Mouse (Mus musculus): ENCODE measurements at regions not wholly inside any gene's neighbourhood (a gene's known extent, or its start where the extent isn't known, plus 50 kb on each side); places are given as distances from the start of the nearest gene placed in this dataset.

GRCm38 (mm10) chr8:88451658-88452500 is 69.3 kb upstream of the Nkd1 start:
- Histone ChIP-seq H3K36me3 (no peaks in the 10 kb centered on the region), H3K9me3 (no peaks in the 10 kb centered on the region), H3K27ac (peak overlapping the region; percentile 10; the same call in 1 of the 2 replicates), H3K9ac (replicated peaks) (no peak overlapping the region), H3K4me2 (replicated peaks) (peak overlapping the region; percentile 33), H3K4me3 (replicated peaks) (no peak overlapping the region), H3K27me3 (peaks cover 25% of the 10 kb centered on the region), H3K4me1 (replicated peaks) (peaks cover 75% of the 10 kb centered on the region)
- WGBS: 21% methylated on average over 15 of the region's 17 CpGs
- no peak for ATAC-seq

GRCm38 (mm10) chr8:88452501-88452847 is 68.7 kb upstream of the Nkd1 start:
- Histone ChIP-seq H3K4me3 (replicated peaks) (no peak overlapping the region), H3K9ac (replicated peaks) (no peak overlapping the region), H3K27ac (no peak overlapping the region), H3K27me3 (peaks cover 25% of the 10 kb centered on the region), H3K4me1 (replicated peaks) (peaks cover 70% of the 10 kb centered on the region), H3K36me3 (no peaks in the 10 kb centered on the region), H3K9me3 (no peaks in the 10 kb centered on the region), H3K4me2 (replicated peaks) (no peak overlapping the region)
- WGBS: 73% methylated on average over 6 of the region's 6 CpGs
- no peak for ATAC-seq

- Histone ChIP-seq H3K9me3 (no peaks in the 10 kb centered on the region), H3K4me2 (replicated peaks) (peak overlapping the region; percentile 88), H3K27ac (peak overlapping the region; percentile 85), H3K4me3 (replicated peaks) (peak overlapping the region; percentile 55), H3K27me3 (peaks cover 24% of the 10 kb centered on the region), H3K36me3 (no peaks in the 10 kb centered on the region), H3K9ac (replicated peaks) (peak overlapping the region; percentile 74), H3K4me1 (replicated peaks) (peaks cover 53% of the 10 kb centered on the region)
- WGBS: under 1% methylated on average over 74 of the region's 75 CpGs
- ATAC-seq: peak; percentile 83
These were observed 67.0 kb upstream of the Nkd1 start for GRCm38 (mm10) chr8:88454048-88454696.

GRCm38 (mm10) chr8:88454906-88455305 is 66.2 kb upstream of the Nkd1 start:
- Histone ChIP-seq H3K9me3 (0 out of 2 replicates have a peak, but pooled peaks cover 1% of the 10 kb centered on the region), H3K9ac (replicated peaks) (0 out of 2 replicates have a peak overlapping the region, but pooled peaks have one; percentile 2), H3K4me1 (replicated peaks) (peaks cover 46% of the 10 kb centered on the region), H3K4me3 (replicated peaks) (peak overlapping the region; percentile 55), H3K4me2 (replicated peaks) (peak overlapping the region; percentile 88), H3K36me3 (no peaks in the 10 kb centered on the region), H3K27me3 (peaks cover 21% of the 10 kb centered on the region), H3K27ac (peak overlapping the region; percentile 85)
- no peak for ATAC-seq
- 8% methylated on average over 4 of the region's 4 CpGs for WGBS

GRCm38 (mm10) chr8:88455434-88456020 is 65.6 kb upstream of the Nkd1 start:
- H3K36me3 ChIP-seq: no peaks in the 10 kb centered on the region
- peak; percentile 15 for ATAC-seq
- peaks cover 7% of the 10 kb centered on the region; the same call in 1 of the 2 replicates for H3K9me3 ChIP-seq
- H3K27ac ChIP-seq: peak overlapping the region; percentile 85
- peak overlapping the region; percentile 88 for H3K4me2 ChIP-seq (replicated peaks)
- 8% methylated on average over 28 of the region's 28 CpGs for WGBS
- peaks cover 17% of the 10 kb centered on the region for H3K27me3 ChIP-seq
- 0 out of 2 replicates have a peak overlapping the region, but pooled peaks have one; percentile 2 for H3K9ac ChIP-seq (replicated peaks)
- H3K4me3 ChIP-seq (replicated peaks): peak overlapping the region; percentile 20
- H3K4me1 ChIP-seq (replicated peaks): peaks cover 41% of the 10 kb centered on the region

GRCm38 (mm10) chr8:88459197-88459596 is 62.0 kb upstream of the Nkd1 start:
- no peak overlapping the region for H3K4me3 ChIP-seq (replicated peaks)
- H3K27me3 ChIP-seq: no peaks in the 10 kb centered on the region
- H3K9ac ChIP-seq (replicated peaks): no peak overlapping the region
- ATAC-seq: no peak
- no peak overlapping the region for H3K4me2 ChIP-seq (replicated peaks)
- no peaks in the 10 kb centered on the region for H3K36me3 ChIP-seq
- WGBS: 96% methylated on average over 2 of the region's 2 CpGs
- H3K4me1 ChIP-seq (replicated peaks): peaks cover 16% of the 10 kb centered on the region
- peaks cover 10% of the 10 kb centered on the region; the same call in 1 of the 2 replicates for H3K9me3 ChIP-seq
- no peak overlapping the region for H3K27ac ChIP-seq

GRCm38 (mm10) chr8:88467756-88468155 is 53.4 kb upstream of the Nkd1 start:
- Histone ChIP-seq H3K4me2 (replicated peaks) (no peak overlapping the region), H3K9ac (replicated peaks) (no peak overlapping the region), H3K27me3 (no peaks in the 10 kb centered on the region), H3K36me3 (no peaks in the 10 kb centered on the region), H3K4me3 (replicated peaks) (no peak overlapping the region), H3K27ac (no peak overlapping the region), H3K9me3 (no peaks in the 10 kb centered on the region), H3K4me1 (replicated peaks) (no peaks in the 10 kb centered on the region; the same call in 1 of the 2 replicates)
- ATAC-seq: no peak
- 69% methylated on average over 3 of the region's 3 CpGs for WGBS

- ATAC-seq: no peak
- no peak overlapping the region for H3K27ac ChIP-seq
- no peaks in the 10 kb centered on the region for H3K9me3 ChIP-seq
- WGBS: 51% methylated on average over 8 of the region's 8 CpGs
- no peak overlapping the region for H3K9ac ChIP-seq (replicated peaks)
- no peaks in the 10 kb centered on the region; the same call in 1 of the 2 replicates for H3K4me1 ChIP-seq (replicated peaks)
- H3K27me3 ChIP-seq: no peaks in the 10 kb centered on the region
- no peak overlapping the region for H3K4me3 ChIP-seq (replicated peaks)
- H3K36me3 ChIP-seq: no peaks in the 10 kb centered on the region
- H3K4me2 ChIP-seq (replicated peaks): no peak overlapping the region
These were observed 50.2 kb upstream of the Nkd1 start for GRCm38 (mm10) chr8:88470931-88471455.

Data from midbrain, embryonic 13.5 days (tissue).